ENCODE assay signal across 13 mouse cellular contexts in the genomic region with DNA sequence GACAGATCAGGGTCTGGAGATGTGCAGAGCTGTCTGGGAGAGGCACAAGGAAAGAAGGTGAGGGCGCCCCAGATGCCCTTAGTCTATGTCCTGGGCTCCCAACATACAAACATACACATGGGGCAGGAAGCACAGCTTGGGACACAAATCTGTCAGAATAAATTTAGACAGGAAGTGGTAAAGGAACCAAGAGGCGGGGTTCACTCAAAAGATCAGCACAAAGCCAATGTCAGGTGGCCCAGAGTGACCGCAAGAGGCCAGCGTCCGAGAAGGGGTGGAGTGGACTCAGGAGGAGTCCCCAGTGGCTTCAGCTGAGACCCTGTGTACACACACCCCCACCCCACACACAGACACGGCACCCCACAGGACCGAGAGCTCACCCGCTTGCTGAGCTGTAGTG. TPM values are rescaled to one million over a fixed set of nuclear protein-coding genes. Genes with fewer than 3 reads are reported as not detected.
DNase-seq lines count a peak whose midpoint lies in the region; ATAC-seq and TF ChIP-seq lines count a peak whose summit lies in the region.
"Had no signal": no experiment of that assay in that cellular context is flagged by ENCODE, and none has a peak within 500 bp of the region (broad histone marks: within the 10 kb centered on the region; RNA-seq: fewer than 3 reads in every experiment).

No protein-coding gene starts in this region.

- no peaks in the 10 kb centered on the region for H3K9me3 ChIP-seq in forebrain, embryonic 11.5 days (ENCODE audit: control insufficient read depth, low read length)
- no peaks in the 10 kb centered on the region for H3K9me3 ChIP-seq in forebrain, postnatal 0 days (ENCODE audit: low read length)
- peaks cover 19% of the 10 kb centered on the region for H3K9me3 ChIP-seq in megakaryocyte, embryonic 14.5 days
- no peaks in the 10 kb centered on the region for H3K9me3 ChIP-seq in neural tube, embryonic 13.5 days
- H3K9me3 ChIP-seq: G1E; heart, embryonic 15.5 days; liver, embryonic 13.5 days had no signal

- no peak for ATAC-seq in forebrain, embryonic 11.5 days (replicated peaks; ENCODE audit: low FRiP score)
- no peak for ATAC-seq in forebrain, postnatal 0 days
- no peak for ATAC-seq in neural tube, embryonic 13.5 days (ENCODE audit: low read depth)
- ATAC-seq: intestine, embryonic 16.5 days had no signal

- H3K4me2 ChIP-seq in forebrain, embryonic 11.5 days (ENCODE audit: low read depth, low read length, severe bottlenecking), result no peak overlapping the region
- H3K4me2 ChIP-seq in forebrain, postnatal 0 days (ENCODE audit: low read depth), result no peak overlapping the region
- no peak overlapping the region for H3K4me2 ChIP-seq in neural tube, embryonic 13.5 days
- H3K4me2 ChIP-seq: heart, embryonic 15.5 days; liver, embryonic 13.5 days had no signal

- no peak for DNase-seq in forebrain, embryonic 11.5 days (ENCODE audit: low spot score)
- no peak for DNase-seq in forebrain, postnatal 0 days
- peak; percentile 20 for DNase-seq in lung, postnatal 25 days (ENCODE audit: low spot score)
- no peak for DNase-seq in lung, postnatal 14 days
- no peak for DNase-seq in left cerebral cortex, adult 18-20 months (ENCODE audit: low spot score in 2 of 2)
- no peak for DNase-seq in adrenal gland, adult (ENCODE audit: inconsistent age in 2 of 2, low spot score in 1 of 2)
- DNase-seq: gastrocnemius, postnatal 36 days; liver, embryonic 13.5 days had no signal

- 87% methylated on average over 8 of the region's 8 CpGs for WGBS in forebrain, embryonic 11.5 days
- WGBS in forebrain, postnatal 0 days, result 87% methylated on average over 8 of the region's 8 CpGs
- WGBS in neural tube, embryonic 13.5 days, result 77% methylated on average over 8 of the region's 8 CpGs

- 0 out of 2 replicates have a peak overlapping the region, but pooled peaks have one; percentile 26 for H3K27ac ChIP-seq in forebrain, embryonic 11.5 days (ENCODE audit: low read depth, low read length)
- no peak overlapping the region for H3K27ac ChIP-seq in forebrain, postnatal 0 days (ENCODE audit: low read depth, low read length)
- H3K27ac ChIP-seq in neural tube, embryonic 13.5 days (replicated peaks), result peak overlapping the region; percentile 88; the same call in 1 of the 2 replicates
- H3K27ac ChIP-seq: liver, embryonic 13.5 days had no signal

- H3K36me3 ChIP-seq in forebrain, embryonic 11.5 days (ENCODE audit: control insufficient read depth, insufficient read depth, low read length), result peaks cover 15% of the 10 kb centered on the region
- peaks cover 48% of the 10 kb centered on the region for H3K36me3 ChIP-seq in forebrain, postnatal 0 days (ENCODE audit: insufficient read depth)
- H3K36me3 ChIP-seq in megakaryocyte, embryonic 14.5 days (replicated peaks; ENCODE audit: low read length), result no peaks in the 10 kb centered on the region
- peaks cover 76% of the 10 kb centered on the region for H3K36me3 ChIP-seq in neural tube, embryonic 13.5 days
- H3K36me3 ChIP-seq: G1E; heart, embryonic 15.5 days; liver, embryonic 13.5 days had no signal

- H3K4me1 ChIP-seq in forebrain, embryonic 11.5 days (replicated peaks; ENCODE audit: control insufficient read depth, insufficient read depth, low read length), result peaks cover 28% of the 10 kb centered on the region
- H3K4me1 ChIP-seq in forebrain, postnatal 0 days (ENCODE audit: insufficient read depth), result peaks cover 10% of the 10 kb centered on the region
- peaks cover 60% of the 10 kb centered on the region for H3K4me1 ChIP-seq in megakaryocyte, embryonic 14.5 days
- H3K4me1 ChIP-seq in neural tube, embryonic 13.5 days (replicated peaks), result peaks cover 97% of the 10 kb centered on the region

- no peak for TF ChIP-seq CTCF in forebrain, postnatal 0 days (IDR thresholded peaks at IDR 0.05; ENCODE audit: low read depth)

- H3K4me3 ChIP-seq in forebrain, embryonic 11.5 days (ENCODE audit: low read depth, low read length), result no peak overlapping the region
- no peak overlapping the region for H3K4me3 ChIP-seq in forebrain, postnatal 0 days (ENCODE audit: low read depth, low read length)
- peak overlapping the region; percentile 35 for H3K4me3 ChIP-seq in megakaryocyte, embryonic 14.5 days (replicated peaks)
- no peak overlapping the region for H3K4me3 ChIP-seq in neural tube, embryonic 13.5 days
- H3K4me3 ChIP-seq: heart, embryonic 15.5 days; liver, embryonic 13.5 days had no signal

- no peaks in the 10 kb centered on the region for H3K27me3 ChIP-seq in forebrain, embryonic 11.5 days (ENCODE audit: control insufficient read depth, insufficient read depth, low read length)
- H3K27me3 ChIP-seq in forebrain, postnatal 0 days (ENCODE audit: insufficient read depth, low read length), result no peaks in the 10 kb centered on the region
- H3K27me3 ChIP-seq in megakaryocyte, embryonic 14.5 days (replicated peaks), result peaks cover 77% of the 10 kb centered on the region
- H3K27me3 ChIP-seq in neural tube, embryonic 13.5 days, result no peaks in the 10 kb centered on the region

- no peak overlapping the region for H3K9ac ChIP-seq in forebrain, embryonic 11.5 days (ENCODE audit: low read length)
- no peak overlapping the region for H3K9ac ChIP-seq in forebrain, postnatal 0 days
- no peak overlapping the region; the same call in 1 of the 2 replicates for H3K9ac ChIP-seq in neural tube, embryonic 13.5 days
- H3K9ac ChIP-seq: heart, embryonic 15.5 days; liver, embryonic 13.5 days had no signal

RNA-seq across cellular contexts. Expression of a gene that starts 32.1 kb away (rescaled TPM):
- 0.48 and 1.1 TPM in 2 replicates for polyA plus RNA-seq in forebrain, embryonic 11.5 days (2014; fragmentation: Nextera tagmentation; extraction: Ambion mirVana)
- 2.5 TPM in 1 of 2 replicates, not detected in the other for total RNA-seq in forebrain, postnatal 0 days (2014; rRNA removed)
- 2.4 and 2.6 TPM in 2 replicates for polyA plus RNA-seq in forebrain, postnatal 0 days (2015; fragmentation: Nextera tagmentation; extraction: Ambion mirVana)
- 9.4 and 17.2 TPM in 2 replicates for polyA plus RNA-seq in megakaryocyte, embryonic 14.5 days (2012; ENCODE audit: insufficient read depth, low replicate concordance)
- polyA plus RNA-seq in neural tube, embryonic 13.5 days (2015; fragmentation: Nextera tagmentation; extraction: Ambion mirVana), result 3.4 and 4.0 TPM in 2 replicates
- 1 to 10 TPM in 1 of 2 experiments, not detected in 1; 1.0 TPM for total RNA-seq in left cerebral cortex, adult 18-20 months (2021)

RNA-seq across cellular contexts. Expression of a gene that starts 35.4 kb away (rescaled TPM):
- polyA plus RNA-seq in forebrain, embryonic 11.5 days (2014; fragmentation: Nextera tagmentation; extraction: Ambion mirVana), result 0.48 and 0.73 TPM in 2 replicates
- 5.0 and 6.3 TPM in 2 replicates for total RNA-seq in forebrain, postnatal 0 days (2014; rRNA removed)
- 10.4 and 10.8 TPM in 2 replicates for polyA plus RNA-seq in forebrain, postnatal 0 days (2015; fragmentation: Nextera tagmentation; extraction: Ambion mirVana)
- 0.25 and 3.6 TPM in 2 replicates for polyA plus RNA-seq in megakaryocyte, embryonic 14.5 days (2012; ENCODE audit: insufficient read depth, low replicate concordance)
- polyA plus RNA-seq in neural tube, embryonic 13.5 days (2015; fragmentation: Nextera tagmentation; extraction: Ambion mirVana), result 4.5 and 7.6 TPM in 2 replicates
- 1 to 10 TPM; 5.9 to 8.5 TPM for total RNA-seq in left cerebral cortex, adult 18-20 months (2021)
- total RNA-seq: G1E had no signal
- polyA plus RNA-seq: G1E had no signal

RNA-seq across cellular contexts. Expression of a gene that starts 56.3 kb away (rescaled TPM):
- polyA plus RNA-seq in forebrain, embryonic 11.5 days (2014; fragmentation: Nextera tagmentation; extraction: Ambion mirVana), result 30.9 and 34.3 TPM in 2 replicates
- 43.4 and 45.0 TPM in 2 replicates for total RNA-seq in forebrain, postnatal 0 days (2014; rRNA removed)
- polyA plus RNA-seq in forebrain, postnatal 0 days (2015; fragmentation: Nextera tagmentation; extraction: Ambion mirVana), result 37.9 and 39.0 TPM in 2 replicates
- 299 and 479 TPM in 2 replicates for polyA plus RNA-seq in megakaryocyte, embryonic 14.5 days (2012; ENCODE audit: insufficient read depth, low replicate concordance)
- 28.9 and 29.5 TPM in 2 replicates for polyA plus RNA-seq in neural tube, embryonic 13.5 days (2015; fragmentation: Nextera tagmentation; extraction: Ambion mirVana)
- 10 to 100 TPM; 29.6 to 39.3 TPM for total RNA-seq in left cerebral cortex, adult 18-20 months (2021)
